Mouse (Mus musculus) heart, adult 8-10 months (tissue): ENCODE results near the gene 4930519P11Rik. TPM values are rescaled to one million over a fixed set of nuclear protein-coding genes. Genes with fewer than 3 reads are reported as not detected.

ENCODE experiments used
- total RNA-seq, 4 experiments: library from RNA; stranded (reverse); gene quantifications; 2 replicates each; pipeline ENCODE4 v1.2.4; 2022

4930519P11Rik gene
- total RNA-seq, 4 experiments from 2014 or later = not detected

Other genes starting within 250 kb of the 4930519P11Rik start
- gene Cdk5rap1, start 240.4 kb downstream of the 4930519P11Rik start, total RNA-seq = 10 to 100 TPM; 17.0 to 21.7 (median 20.5) TPM
- 10 to 100 TPM; 69.1 to 74.1 (median 72.8) TPM for gene Snta1, start 205.3 kb downstream of the 4930519P11Rik start, total RNA-seq
- 10 to 100 TPM; 11.6 to 22.2 (median 16.0) TPM for gene Cbfa2t2, start 177.0 kb downstream of the 4930519P11Rik start, total RNA-seq
- not detected for gene 1700003F12Rik, start 66.4 kb downstream of the 4930519P11Rik start, total RNA-seq
- not detected for gene Actl10, start 61.7 kb downstream of the 4930519P11Rik start, total RNA-seq
- gene Necab3, start 54.5 kb downstream of the 4930519P11Rik start, total RNA-seq = 1 to 10 TPM in 1 of 4 experiments, under 1 TPM in 3; 0.25 to 1.2 (median 0.60) TPM
- 1 to 10 TPM in 1 of 4 experiments, under 1 TPM in 3; 0.25 to 1.2 (median 0.47) TPM for gene E2f1, start 43.5 kb downstream of the 4930519P11Rik start, total RNA-seq
- 10 to 100 TPM; 25.0 to 31.0 (median 27.2) TPM for gene Pxmp4, start 9.7 kb downstream of the 4930519P11Rik start, total RNA-seq
- 1 to 10 TPM; 2.4 to 4.3 (median 2.7) TPM for gene Zfp341, start 140 bp downstream of the 4930519P11Rik start, total RNA-seq
- 100 to 1,000 TPM; 119 to 132 (median 124) TPM for gene Chmp4b, start 38.3 kb upstream of the 4930519P11Rik start, total RNA-seq
- gene Gm14214, start 156.6 kb upstream of the 4930519P11Rik start, total RNA-seq = not detected
- gene Raly, start 177.7 kb upstream of the 4930519P11Rik start, total RNA-seq = 10 to 100 TPM; 81.3 to 93.0 (median 90.0) TPM
- gene a, start 178.0 kb upstream of the 4930519P11Rik start, total RNA-seq = not detected